ENCODE assay signal across 9 mouse cellular contexts in the genomic region with DNA sequence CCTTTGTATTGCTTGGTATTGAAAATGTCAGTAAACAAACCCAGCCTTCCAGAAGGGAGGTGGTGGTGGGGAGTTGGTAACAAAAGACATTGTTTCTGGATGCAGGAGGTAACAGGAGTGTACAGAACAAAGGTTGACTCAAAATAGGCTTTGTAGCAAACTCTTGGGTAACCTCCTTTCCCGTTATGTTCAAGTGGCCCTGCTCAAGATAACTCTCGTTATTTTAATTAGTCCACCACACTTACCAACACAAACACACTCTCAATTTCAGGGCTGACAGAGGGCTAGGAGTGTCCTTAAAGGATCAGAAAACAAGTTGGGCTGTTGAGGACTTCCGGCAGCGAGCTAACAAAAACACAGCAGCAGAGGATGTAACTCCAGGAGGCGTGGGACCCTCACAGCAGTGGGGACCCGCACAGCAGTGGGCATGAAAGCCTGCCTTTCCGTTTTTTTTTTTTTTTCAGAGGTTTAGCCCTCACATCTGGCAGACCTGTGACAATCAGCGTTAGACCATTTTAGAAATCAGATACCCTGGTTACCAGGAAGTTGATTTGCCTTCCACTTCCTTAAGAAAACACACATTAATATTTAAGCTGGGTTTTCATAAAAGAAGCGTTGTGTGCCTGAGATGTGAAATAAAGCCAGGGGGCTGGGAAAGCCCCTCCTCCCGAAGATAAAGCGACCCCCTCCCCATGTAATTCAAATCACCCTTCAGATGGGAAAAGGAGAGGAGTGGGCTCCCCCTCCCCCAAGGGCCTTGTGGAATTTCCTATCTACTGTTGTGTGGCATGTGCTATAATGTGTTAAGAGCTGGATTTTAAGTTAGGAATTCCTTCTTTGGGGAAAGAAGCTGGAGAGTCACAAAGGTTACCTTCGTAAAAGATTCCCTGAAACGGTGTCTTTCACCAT.
DNase-seq lines count a peak whose midpoint lies in the region; ATAC-seq lines count a peak whose summit lies in the region.
"Had no signal": no experiment of that assay in that cellular context is flagged by ENCODE, and none has a peak within 500 bp of the region (broad histone marks: within the 10 kb centered on the region; RNA-seq: fewer than 3 reads in every experiment).

No protein-coding gene starts in this region.

- WGBS in forebrain, embryonic 12.5 days: 11% methylated on average over 13 of the region's 13 CpGs
- 15% methylated on average over 13 of the region's 13 CpGs for WGBS in forebrain, embryonic 16.5 days
- WGBS in limb, embryonic 11.5 days: 13% methylated on average over 13 of the region's 13 CpGs
- WGBS in stomach, embryonic 16.5 days: 24% methylated on average over 13 of the region's 13 CpGs

- ATAC-seq in forebrain, embryonic 12.5 days (ENCODE audit: low FRiP score): no peak
- ATAC-seq in forebrain, embryonic 16.5 days: no peak
- ATAC-seq in limb, embryonic 11.5 days (ENCODE audit: insufficient number of reproducible peaks, low FRiP score, low TSS enrichment, low read depth): peak; percentile 65; the same call in 1 of the 2 replicates
- ATAC-seq in stomach, embryonic 16.5 days (ENCODE audit: insufficient read depth, low FRiP score): no peak

- DNase-seq in spleen, postnatal 36 days (ENCODE audit: low spot score in 2 of 2): peak; percentile 5 to 35
- no peak for DNase-seq in spleen, adult 12 weeks (ENCODE audit: low spot score)
- peak; percentile 53 for DNase-seq in limb, embryonic 11.5 days (ENCODE audit: low spot score)
- no peak for DNase-seq in MN1 (ENCODE audit: low spot score)
- DNase-seq in cerebellum, postnatal 25 days: no peak
- DNase-seq: lung, postnatal 36 days had no signal

- peaks cover 28% of the 10 kb centered on the region for H3K27me3 ChIP-seq in forebrain, embryonic 12.5 days
- peaks cover 15% of the 10 kb centered on the region; the same call in 1 of the 2 replicates for H3K27me3 ChIP-seq in forebrain, embryonic 16.5 days (replicated peaks; ENCODE audit: control insufficient read depth, insufficient read depth, low read length)
- H3K27me3 ChIP-seq in limb, embryonic 11.5 days (ENCODE audit: control insufficient read depth, insufficient read depth, low read length): no peaks in the 10 kb centered on the region
- no peaks in the 10 kb centered on the region for H3K27me3 ChIP-seq in stomach, embryonic 16.5 days (ENCODE audit: control insufficient read depth, insufficient read depth, low read length)

- H3K9ac ChIP-seq in forebrain, embryonic 12.5 days: no peak overlapping the region
- H3K9ac ChIP-seq in forebrain, embryonic 16.5 days (replicated peaks; ENCODE audit: low read depth, low read length): no peak overlapping the region
- no peak overlapping the region for H3K9ac ChIP-seq in limb, embryonic 11.5 days (ENCODE audit: low read length)
- H3K9ac ChIP-seq in stomach, embryonic 16.5 days (ENCODE audit: low read length): no peak overlapping the region

- H3K36me3 ChIP-seq in forebrain, embryonic 12.5 days (replicated peaks): no peaks in the 10 kb centered on the region
- no peaks in the 10 kb centered on the region for H3K36me3 ChIP-seq in forebrain, embryonic 16.5 days (ENCODE audit: control insufficient read depth, insufficient read depth)
- H3K36me3 ChIP-seq in limb, embryonic 11.5 days (ENCODE audit: control insufficient read depth, insufficient read depth, low read length): no peaks in the 10 kb centered on the region
- H3K36me3 ChIP-seq in stomach, embryonic 16.5 days (ENCODE audit: control insufficient read depth, insufficient read depth, low read length): no peaks in the 10 kb centered on the region

- peaks cover 9% of the 10 kb centered on the region for H3K4me1 ChIP-seq in forebrain, embryonic 12.5 days
- no peaks in the 10 kb centered on the region for H3K4me1 ChIP-seq in forebrain, embryonic 16.5 days (replicated peaks; ENCODE audit: control insufficient read depth, insufficient read depth, low read length)
- H3K4me1 ChIP-seq in limb, embryonic 11.5 days (ENCODE audit: control insufficient read depth, insufficient read depth, low read length): peaks cover 14% of the 10 kb centered on the region
- H3K4me1 ChIP-seq in stomach, embryonic 16.5 days (ENCODE audit: control insufficient read depth, insufficient read depth, low read length): peaks cover 3% of the 10 kb centered on the region; the same call in 1 of the 2 replicates

- no peak overlapping the region for H3K4me3 ChIP-seq in forebrain, embryonic 12.5 days (replicated peaks)
- H3K4me3 ChIP-seq in forebrain, embryonic 16.5 days (replicated peaks; ENCODE audit: low read length): no peak overlapping the region
- H3K4me3 ChIP-seq in limb, embryonic 11.5 days (ENCODE audit: low read depth, low read length): no peak overlapping the region
- no peak overlapping the region for H3K4me3 ChIP-seq in stomach, embryonic 16.5 days (replicated peaks; ENCODE audit: low read length)

- no peaks in the 10 kb centered on the region for H3K9me3 ChIP-seq in forebrain, embryonic 12.5 days
- H3K9me3 ChIP-seq in forebrain, embryonic 16.5 days (ENCODE audit: control insufficient read depth, low read length): no peaks in the 10 kb centered on the region
- H3K9me3 ChIP-seq in limb, embryonic 11.5 days (ENCODE audit: control insufficient read depth, low read length): no peaks in the 10 kb centered on the region
- no peaks in the 10 kb centered on the region for H3K9me3 ChIP-seq in stomach, embryonic 16.5 days (replicated peaks; ENCODE audit: control insufficient read depth, low read length)

- H3K27ac ChIP-seq in forebrain, embryonic 12.5 days: no peak overlapping the region
- no peak overlapping the region for H3K27ac ChIP-seq in forebrain, embryonic 16.5 days (ENCODE audit: low read length)
- peak overlapping the region; percentile 48 for H3K27ac ChIP-seq in limb, embryonic 11.5 days (replicated peaks; ENCODE audit: low read depth, low read length)
- 0 out of 2 replicates have a peak overlapping the region, but pooled peaks have one; percentile 12 for H3K27ac ChIP-seq in stomach, embryonic 16.5 days (ENCODE audit: low read length)

- H3K4me2 ChIP-seq in forebrain, embryonic 12.5 days: 0 out of 2 replicates have a peak overlapping the region, but pooled peaks have one; percentile 17
- no peak overlapping the region for H3K4me2 ChIP-seq in forebrain, embryonic 16.5 days (ENCODE audit: low read length)
- H3K4me2 ChIP-seq in limb, embryonic 11.5 days (ENCODE audit: low read depth, severe bottlenecking): peak overlapping the region; percentile 10
- H3K4me2 ChIP-seq in stomach, embryonic 16.5 days (ENCODE audit: low read depth, low read length): peak overlapping the region; percentile 39

Comparison
In these comparisons a context has a peak if more than half of its experiments do, and no peak if none do; other contexts are left out.
1. DNase-seq: peak in spleen, postnatal 36 days (2 of 2) and limb, embryonic 11.5 days (single experiment); none in spleen, adult 12 weeks (single experiment), MN1 (single experiment) and cerebellum, postnatal 25 days (0 of 2).
2. H3K27ac ChIP-seq: peak in limb, embryonic 11.5 days (single experiment) and stomach, embryonic 16.5 days (single experiment); none in forebrain, embryonic 12.5 days (single experiment) and forebrain, embryonic 16.5 days (single experiment).